Mouse (Mus musculus) spleen, postnatal 0 days (tissue): ENCODE results near the gene D17Wsu92e. TPM values are rescaled to one million over a fixed set of nuclear protein-coding genes. Genes with fewer than 3 reads are reported as not detected.

Experiments used
- polyA plus RNA-seq: library from polyadenylated mRNA; unstranded; fragments of >200 nt; fragmentation: Nextera tagmentation; extraction: Ambion mirVana; gene quantifications from 2 replicates; pipeline ENCODE4 v1.2.1, GENCODE M21; 2015

Gene D17Wsu92e
- polyA plus RNA-seq: 26.5 and 26.8 TPM in 2 replicates

GRCm38 (mm10) chr17:27820568-27821406, at the start of gene D17Wsu92e:
D17Wsu92e (minus strand) TSS chr17:27820648.

DNA sequence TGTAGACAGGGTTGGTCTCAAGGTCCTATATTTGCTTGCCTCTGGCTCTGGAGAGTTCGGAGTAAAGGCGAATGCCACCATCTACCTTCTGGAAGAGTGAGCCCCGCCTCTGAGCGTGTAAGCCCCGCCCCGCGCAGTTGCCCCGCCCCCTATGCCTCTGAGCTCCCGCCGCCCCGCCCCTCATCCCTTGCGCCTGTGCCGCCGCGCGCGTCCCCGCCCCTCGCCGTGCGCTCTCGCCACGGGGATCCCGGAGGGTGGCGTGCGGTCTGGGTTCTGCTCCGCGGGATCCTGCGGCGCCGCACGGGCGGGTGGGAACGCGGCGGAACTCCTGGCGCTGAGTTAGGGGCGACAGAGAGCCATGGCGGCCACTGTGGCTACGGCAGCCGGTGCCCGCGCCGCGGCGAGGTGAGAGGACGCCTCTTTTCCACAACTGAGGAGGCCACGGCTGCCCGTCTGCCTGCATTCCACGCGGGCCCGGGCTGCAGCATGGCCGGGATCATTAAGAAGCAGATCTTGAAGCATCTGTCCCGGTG, 35.9 kb upstream of the D17Wsu92e start, which contains the start of gene Uhrf1bp1:
TSS of gene Uhrf1bp1 (plus strand) at position 177 of the 533 bp plus-strand sequence.

DNA sequence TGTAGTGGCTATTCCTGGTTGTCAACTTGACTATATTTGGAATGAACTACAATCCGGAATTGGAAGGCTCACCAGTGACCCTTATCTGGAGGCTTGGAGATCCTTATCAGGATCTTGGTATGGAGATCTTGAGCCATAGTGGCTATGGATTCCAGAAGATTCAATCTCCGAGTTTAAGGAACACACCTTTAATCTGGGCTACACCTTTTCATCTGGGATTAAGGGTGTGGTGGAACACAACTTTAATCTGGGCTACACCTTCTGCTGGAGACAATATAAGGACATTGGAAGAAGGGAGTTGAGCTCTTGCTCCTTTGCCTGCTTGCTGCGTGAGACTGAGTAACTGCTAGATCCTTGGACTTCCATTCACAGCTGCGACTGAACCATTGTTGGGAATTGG, 17.4 kb upstream of the D17Wsu92e start, which contains the start of gene Snrpc:
TSS of gene Snrpc (plus strand) at position 301 of the 400 bp plus-strand sequence.

GRCm38 (mm10) chr17:27728770-27729169, 91.7 kb downstream of the D17Wsu92e start, which contains the start of gene Spdef:
Spdef (minus strand) TSS chr17:27728955.

Other genes with a start within 250 kb of the D17Wsu92e start
- 40.4 and 41.3 TPM in 2 replicates for gene Nudt3, start 197.2 kb downstream of the D17Wsu92e start, polyA plus RNA-seq
- not detected in 2 replicates for gene RPS10-NUDT3, start 185.4 kb downstream of the D17Wsu92e start, polyA plus RNA-seq
- 1,040 and 1,063 TPM in 2 replicates for gene Rps10, start 184.0 kb downstream of the D17Wsu92e start, polyA plus RNA-seq
- 0.54 and 1.4 TPM in 2 replicates for gene Pacsin1, start 165.1 kb downstream of the D17Wsu92e start, polyA plus RNA-seq
- 0.12 TPM in 1 of 2 replicates, not detected in the other for gene Spdef, start 91.7 kb downstream of the D17Wsu92e start, polyA plus RNA-seq
- gene Snrpc, start 17.5 kb upstream of the D17Wsu92e start, polyA plus RNA-seq: 222 and 225 TPM in 2 replicates
- 3.2 and 3.5 TPM in 2 replicates for gene Uhrf1bp1, start 35.8 kb upstream of the D17Wsu92e start, polyA plus RNA-seq
- gene Anks1, start 88.7 kb upstream of the D17Wsu92e start, polyA plus RNA-seq: 6.5 and 9.1 TPM in 2 replicates
- gene Taf11, start 89.2 kb upstream of the D17Wsu92e start, polyA plus RNA-seq: 32.1 and 33.7 TPM in 2 replicates